Mouse (Mus musculus): ENCODE data around the gene Acot7. TPM values are rescaled to one million over a fixed set of nuclear protein-coding genes. Genes with fewer than 3 reads are reported as not detected.
A peak's percentile ranks its signal among the peaks of the same experiment; 100 is the strongest.

Acot7 gene
- polyA plus RNA-seq, 1 experiment from 2014 or later, result 168 TPM

DNA sequence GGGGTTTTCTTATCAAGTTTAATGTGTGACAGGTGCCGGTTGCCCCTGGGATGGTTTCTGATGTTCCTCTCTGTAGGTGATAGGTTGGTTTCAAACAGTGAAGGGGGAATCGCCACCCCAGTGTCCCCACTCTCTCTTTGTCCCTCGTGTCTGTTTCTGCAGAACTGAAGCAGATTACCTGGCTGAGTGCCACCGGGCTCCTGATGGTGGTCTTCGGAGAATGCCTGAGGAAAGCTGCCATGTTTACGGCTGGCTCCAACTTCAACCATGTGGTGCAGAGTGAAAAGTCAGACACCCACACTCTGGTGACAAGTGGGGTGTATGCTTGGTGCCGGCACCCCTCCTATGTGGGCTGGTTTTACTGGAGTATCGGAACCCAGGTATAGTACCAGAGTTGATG is 122.4 kb downstream of the Acot7 start:
- Histone ChIP-seq H3K4me1 (ENCODE audit: control insufficient read depth, insufficient read depth, low read length) (peaks cover 11% of the 10 kb centered on the region), H3K27me3 (replicated peaks; ENCODE audit: control insufficient read depth, insufficient read depth, low read length) (peaks cover 3% of the 10 kb centered on the region), H3K4me2 (ENCODE audit: low read length) (no peak overlapping the region), H3K27ac (ENCODE audit: low read depth, low read length) (no peak overlapping the region), H3K9ac (ENCODE audit: low read length) (no peak overlapping the region), H3K4me3 (ENCODE audit: low read depth, low read length) (no peak overlapping the region), H3K9me3 (replicated peaks; ENCODE audit: control insufficient read depth, low read length) (no peaks in the 10 kb centered on the region), H3K36me3 (ENCODE audit: control insufficient read depth, insufficient read depth, low read length) (peaks cover 49% of the 10 kb centered on the region)
- ATAC-seq (no peak), DNase-seq (ENCODE audit: low spot score) (no peak)
- WGBS, result 74% methylated on average over 8 of the region's 8 CpGs

DNA sequence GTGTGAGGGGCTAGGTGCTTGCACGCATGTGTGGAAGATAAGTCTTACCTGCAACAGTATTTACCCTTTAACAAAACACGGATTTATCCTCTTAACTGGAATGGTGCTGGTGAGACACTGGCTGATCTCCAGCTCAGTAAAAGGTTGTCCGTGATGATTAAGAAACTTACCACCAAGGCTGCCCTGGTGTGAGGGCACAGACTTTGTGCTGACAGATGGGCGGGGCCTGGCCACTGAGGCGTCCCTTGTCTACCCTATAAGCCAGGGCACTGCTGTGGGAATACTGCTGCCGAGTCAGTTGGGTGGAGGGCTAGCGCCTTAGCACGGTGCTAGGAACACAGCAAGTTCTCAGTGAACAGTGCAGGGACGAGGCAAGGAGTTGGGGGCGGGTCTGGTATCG is 124.1 kb downstream of the Acot7 start:
- H3K4me2 ChIP-seq (ENCODE audit: low read length), result no peak overlapping the region
- DNase-seq (ENCODE audit: low spot score) (no peak), ATAC-seq (no peak)
- no peak overlapping the region for H3K27ac ChIP-seq (ENCODE audit: low read depth, low read length)
- no peaks in the 10 kb centered on the region for H3K27me3 ChIP-seq (replicated peaks; ENCODE audit: control insufficient read depth, insufficient read depth, low read length)
- H3K9ac ChIP-seq (ENCODE audit: low read length), result no peak overlapping the region
- peaks cover 49% of the 10 kb centered on the region for H3K36me3 ChIP-seq (ENCODE audit: control insufficient read depth, insufficient read depth, low read length)
- H3K4me3 ChIP-seq (ENCODE audit: low read depth, low read length), result no peak overlapping the region
- peaks cover 8% of the 10 kb centered on the region for H3K4me1 ChIP-seq (ENCODE audit: control insufficient read depth, insufficient read depth, low read length)
- H3K9me3 ChIP-seq (replicated peaks; ENCODE audit: control insufficient read depth, low read length), result no peaks in the 10 kb centered on the region
- WGBS, result 77% methylated on average over 11 of the region's 11 CpGs

DNA sequence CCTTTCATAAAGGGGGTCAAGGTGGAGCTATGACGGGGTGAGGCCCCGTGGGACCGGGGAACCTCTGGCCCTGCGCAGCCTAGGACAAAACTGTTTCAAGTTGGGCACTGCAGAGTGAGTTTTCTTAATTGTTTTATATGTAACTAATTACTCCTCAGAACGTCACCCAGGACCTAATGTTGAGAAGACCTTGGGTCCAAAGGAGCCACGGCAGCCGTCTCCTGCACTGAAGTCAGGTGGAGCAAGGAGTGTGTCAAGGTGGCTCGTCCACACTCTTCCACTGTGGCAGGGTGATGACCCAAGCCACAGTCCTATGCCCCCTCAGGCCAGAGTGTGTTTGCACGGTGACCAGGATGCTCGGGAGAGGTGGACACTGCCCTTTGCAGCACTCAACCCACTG is 125.2 kb downstream of the Acot7 start:
- Histone ChIP-seq H3K27me3 (replicated peaks; ENCODE audit: control insufficient read depth, insufficient read depth, low read length) (no peaks in the 10 kb centered on the region), H3K36me3 (ENCODE audit: control insufficient read depth, insufficient read depth, low read length) (peaks cover 52% of the 10 kb centered on the region), H3K4me2 (ENCODE audit: low read length) (no peak overlapping the region), H3K4me1 (ENCODE audit: control insufficient read depth, insufficient read depth, low read length) (peaks cover 4% of the 10 kb centered on the region), H3K9me3 (replicated peaks; ENCODE audit: control insufficient read depth, low read length) (no peaks in the 10 kb centered on the region), H3K9ac (ENCODE audit: low read length) (no peak overlapping the region), H3K4me3 (ENCODE audit: low read depth, low read length) (no peak overlapping the region), H3K27ac (ENCODE audit: low read depth, low read length) (no peak overlapping the region)
- ATAC-seq, result no peak
- 95% methylated on average over 10 of the region's 10 CpGs for WGBS
- DNase-seq (ENCODE audit: low spot score), result no peak

DNA sequence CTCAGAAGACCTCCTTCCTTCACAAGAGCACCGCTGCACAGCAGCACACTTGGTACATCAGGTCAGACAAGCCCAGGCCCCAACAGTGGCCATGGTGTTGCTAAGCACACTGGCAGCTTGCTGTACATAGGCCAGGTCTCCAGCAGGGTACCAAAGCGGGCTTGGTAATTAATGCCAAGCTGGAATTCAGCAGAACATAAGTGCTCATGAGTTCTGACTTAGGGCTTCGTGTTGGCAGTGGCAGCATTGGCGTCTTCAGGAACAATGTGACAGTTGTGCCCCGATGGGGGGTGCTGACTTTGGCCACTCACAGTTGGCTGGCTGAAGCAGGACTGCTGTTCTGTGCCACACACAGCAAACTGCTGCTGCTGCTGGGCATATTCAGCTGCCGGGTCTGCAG is 126.8 kb downstream of the Acot7 start:
- ATAC-seq (no peak), DNase-seq (ENCODE audit: low spot score) (no peak)
- H3K36me3 ChIP-seq (ENCODE audit: control insufficient read depth, insufficient read depth, low read length), result peaks cover 58% of the 10 kb centered on the region
- H3K27me3 ChIP-seq (replicated peaks; ENCODE audit: control insufficient read depth, insufficient read depth, low read length), result no peaks in the 10 kb centered on the region
- no peaks in the 10 kb centered on the region for H3K4me1 ChIP-seq (ENCODE audit: control insufficient read depth, insufficient read depth, low read length)
- WGBS, result 89% methylated on average over 6 of the region's 6 CpGs
- H3K4me2 ChIP-seq (ENCODE audit: low read length), result no peak overlapping the region
- no peak overlapping the region for H3K27ac ChIP-seq (ENCODE audit: low read depth, low read length)
- H3K4me3 ChIP-seq (ENCODE audit: low read depth, low read length), result no peak overlapping the region
- H3K9ac ChIP-seq (ENCODE audit: low read length), result no peak overlapping the region
- no peaks in the 10 kb centered on the region for H3K9me3 ChIP-seq (replicated peaks; ENCODE audit: control insufficient read depth, low read length)

DNA sequence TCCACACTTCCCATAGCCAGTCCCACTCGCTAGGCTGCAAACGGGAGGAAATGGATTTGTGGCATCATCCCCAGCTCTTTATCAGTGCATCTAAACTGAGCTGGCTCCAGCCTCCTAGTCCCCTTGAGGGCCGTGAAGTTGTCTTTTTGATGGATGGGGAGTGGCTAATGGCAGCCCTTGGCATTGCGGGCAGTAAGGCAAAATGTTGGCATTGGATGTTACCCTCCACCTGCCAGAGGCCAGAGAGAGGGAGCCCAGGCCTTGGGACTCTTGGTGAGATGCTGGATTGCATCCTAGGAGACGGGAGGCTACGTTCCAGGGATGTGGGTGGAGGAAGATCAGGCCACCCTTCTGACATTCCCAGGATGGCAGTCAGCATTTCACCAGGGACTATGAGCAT is 128.1 kb downstream of the Acot7 start:
- ATAC-seq (no peak), DNase-seq (ENCODE audit: low spot score) (no peak)
- no peak overlapping the region for H3K4me3 ChIP-seq (ENCODE audit: low read depth, low read length)
- H3K9me3 ChIP-seq (replicated peaks; ENCODE audit: control insufficient read depth, low read length), result no peaks in the 10 kb centered on the region
- H3K4me2 ChIP-seq (ENCODE audit: low read length), result no peak overlapping the region
- peaks cover 50% of the 10 kb centered on the region for H3K36me3 ChIP-seq (ENCODE audit: control insufficient read depth, insufficient read depth, low read length)
- no peak overlapping the region for H3K27ac ChIP-seq (ENCODE audit: low read depth, low read length)
- no peaks in the 10 kb centered on the region for H3K4me1 ChIP-seq (ENCODE audit: control insufficient read depth, insufficient read depth, low read length)
- no peak overlapping the region for H3K9ac ChIP-seq (ENCODE audit: low read length)
- WGBS, result 88% methylated on average over 6 of the region's 6 CpGs
- H3K27me3 ChIP-seq (replicated peaks; ENCODE audit: control insufficient read depth, insufficient read depth, low read length), result peaks cover 4% of the 10 kb centered on the region; the same call in 1 of the 2 replicates

DNA sequence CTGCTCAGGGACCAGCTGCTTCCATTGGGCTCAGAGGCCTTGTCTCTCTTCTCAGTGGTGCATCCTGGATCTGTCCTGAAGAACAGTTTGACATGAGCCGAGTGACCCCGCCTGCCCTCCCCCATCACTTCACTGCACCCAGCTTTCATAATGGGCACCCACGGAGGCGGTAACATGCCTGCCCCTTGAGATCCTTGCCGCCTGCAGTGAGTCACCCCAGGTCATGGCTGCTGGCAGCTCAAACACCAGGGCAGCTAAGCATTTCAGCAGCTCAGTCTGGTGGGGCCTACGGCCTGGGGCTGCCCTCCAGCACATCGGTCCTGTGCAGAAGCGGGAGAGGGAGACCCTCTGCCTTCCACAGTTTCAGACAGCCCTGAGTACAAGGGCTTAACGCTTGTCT is 129.6 kb downstream of the Acot7 start:
- DNase-seq (ENCODE audit: low spot score) (no peak), ATAC-seq (no peak)
- no peak overlapping the region for H3K9ac ChIP-seq (ENCODE audit: low read length)
- H3K36me3 ChIP-seq (ENCODE audit: control insufficient read depth, insufficient read depth, low read length), result peaks cover 36% of the 10 kb centered on the region
- peaks cover 19% of the 10 kb centered on the region for H3K27me3 ChIP-seq (replicated peaks; ENCODE audit: control insufficient read depth, insufficient read depth, low read length)
- H3K27ac ChIP-seq (ENCODE audit: low read depth, low read length), result no peak overlapping the region
- no peaks in the 10 kb centered on the region for H3K4me1 ChIP-seq (ENCODE audit: control insufficient read depth, insufficient read depth, low read length)
- WGBS, result 90% methylated on average over 9 of the region's 9 CpGs
- H3K4me3 ChIP-seq (ENCODE audit: low read depth, low read length), result no peak overlapping the region
- H3K9me3 ChIP-seq (replicated peaks; ENCODE audit: control insufficient read depth, low read length), result no peaks in the 10 kb centered on the region
- no peak overlapping the region for H3K4me2 ChIP-seq (ENCODE audit: low read length)

DNA sequence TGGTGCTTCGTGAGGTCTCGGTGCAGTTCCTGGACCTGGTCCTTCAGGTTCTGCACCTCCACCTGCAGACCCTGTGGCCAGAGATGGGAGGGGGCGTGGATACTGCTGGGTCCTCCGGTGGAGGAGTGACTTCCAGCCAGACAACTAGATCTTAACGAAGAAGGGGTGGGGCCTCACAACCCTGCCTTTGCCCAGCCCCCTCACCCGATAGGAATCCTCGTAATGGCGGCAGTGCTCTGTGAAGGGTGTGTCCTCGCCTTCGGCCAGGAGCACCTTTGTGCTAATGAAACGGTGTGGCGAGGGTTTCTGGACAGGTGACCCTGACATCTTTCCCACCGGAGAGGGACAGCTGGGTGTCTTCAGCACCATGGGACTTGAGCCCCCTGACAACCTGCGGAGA is 134.3 kb downstream of the Acot7 start:
- no peak for DNase-seq (ENCODE audit: low spot score)
- 0 out of 2 replicates have a peak overlapping the region, but pooled peaks have one; percentile 24 for H3K4me3 ChIP-seq (ENCODE audit: low read depth, low read length)
- H3K9ac ChIP-seq (ENCODE audit: low read length), result no peak overlapping the region
- H3K27me3 ChIP-seq (replicated peaks; ENCODE audit: control insufficient read depth, insufficient read depth, low read length), result peaks cover 61% of the 10 kb centered on the region
- no peak overlapping the region for H3K27ac ChIP-seq (ENCODE audit: low read depth, low read length)
- peaks cover 11% of the 10 kb centered on the region; the same call in 1 of the 2 replicates for H3K36me3 ChIP-seq (ENCODE audit: control insufficient read depth, insufficient read depth, low read length)
- WGBS, result 2% methylated on average over 14 of the region's 14 CpGs
- no peak for ATAC-seq
- H3K9me3 ChIP-seq (replicated peaks; ENCODE audit: control insufficient read depth, low read length), result no peaks in the 10 kb centered on the region
- H3K4me1 ChIP-seq (ENCODE audit: control insufficient read depth, insufficient read depth, low read length), result peaks cover 7% of the 10 kb centered on the region
- H3K4me2 ChIP-seq (ENCODE audit: low read length), result peak overlapping the region; percentile 12; the same call in 1 of the 2 replicates

DNA sequence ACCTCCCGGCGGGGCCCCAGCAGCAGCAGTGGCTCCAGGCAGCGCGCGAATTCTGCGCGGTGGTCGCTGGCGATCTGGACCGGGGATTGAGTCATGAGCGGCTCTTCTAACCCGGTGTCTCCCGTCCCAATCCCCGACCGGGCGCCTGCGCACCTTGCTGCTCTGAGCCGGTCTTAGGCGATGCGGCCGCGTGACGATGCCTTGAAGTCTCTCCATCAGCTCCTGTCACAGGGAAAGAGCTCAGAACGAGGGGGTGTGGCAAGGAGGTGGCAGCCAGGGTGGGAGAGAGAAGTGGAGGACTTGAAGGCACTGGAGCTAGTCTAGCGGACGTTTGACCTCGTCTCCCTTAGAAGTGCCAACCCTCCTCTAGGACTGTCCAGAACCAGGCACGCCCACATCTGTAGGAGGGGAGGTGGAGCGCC is 135.3 kb downstream of the Acot7 start:
- ATAC-seq, result peak; percentile 32
- 1% methylated on average over 29 of the region's 29 CpGs for WGBS
- DNase-seq (ENCODE audit: low spot score), result no peak
- Histone ChIP-seq H3K9ac (ENCODE audit: low read length) (peak overlapping the region; percentile 29; the same call in 1 of the 2 replicates), H3K4me3 (ENCODE audit: low read depth, low read length) (peak overlapping the region; percentile 24), H3K4me2 (ENCODE audit: low read length) (peak overlapping the region; percentile 49), H3K27me3 (replicated peaks; ENCODE audit: control insufficient read depth, insufficient read depth, low read length) (peaks cover 71% of the 10 kb centered on the region), H3K36me3 (ENCODE audit: control insufficient read depth, insufficient read depth, low read length) (peaks cover 7% of the 10 kb centered on the region; the same call in 1 of the 2 replicates), H3K27ac (ENCODE audit: low read depth, low read length) (no peak overlapping the region), H3K9me3 (replicated peaks; ENCODE audit: control insufficient read depth, low read length) (no peaks in the 10 kb centered on the region), H3K4me1 (ENCODE audit: control insufficient read depth, insufficient read depth, low read length) (peaks cover 7% of the 10 kb centered on the region)

DNA sequence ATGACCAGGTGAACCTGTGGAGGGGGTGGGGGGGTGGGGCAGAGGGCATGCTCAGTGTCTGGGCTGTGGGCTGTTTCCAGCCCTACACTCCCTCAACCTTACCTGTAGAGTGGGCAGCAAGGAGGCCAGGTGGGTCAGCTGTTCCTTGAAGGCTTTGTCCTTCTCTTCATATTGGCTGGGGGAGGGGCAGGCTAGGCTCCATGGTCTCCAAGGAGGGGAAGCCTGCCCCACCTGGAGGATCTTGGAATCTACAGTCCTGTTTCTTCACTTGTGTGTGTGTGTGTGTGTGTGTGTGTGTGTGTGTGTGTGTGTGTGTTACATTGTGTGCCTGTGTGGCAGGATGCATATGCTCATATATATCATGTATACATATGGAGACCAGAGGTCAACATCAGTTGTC is 136.0 kb downstream of the Acot7 start:
- Histone ChIP-seq H3K36me3 (ENCODE audit: control insufficient read depth, insufficient read depth, low read length) (peaks cover 2% of the 10 kb centered on the region; the same call in 1 of the 2 replicates), H3K4me3 (ENCODE audit: low read depth, low read length) (no peak overlapping the region), H3K9me3 (replicated peaks; ENCODE audit: control insufficient read depth, low read length) (no peaks in the 10 kb centered on the region), H3K4me2 (ENCODE audit: low read length) (no peak overlapping the region), H3K27me3 (replicated peaks; ENCODE audit: control insufficient read depth, insufficient read depth, low read length) (peaks cover 78% of the 10 kb centered on the region), H3K9ac (ENCODE audit: low read length) (no peak overlapping the region), H3K4me1 (ENCODE audit: control insufficient read depth, insufficient read depth, low read length) (peaks cover 7% of the 10 kb centered on the region), H3K27ac (ENCODE audit: low read depth, low read length) (no peak overlapping the region)
- DNase-seq (ENCODE audit: low spot score) (peak; percentile 55), ATAC-seq (0 out of 2 replicates have a peak, but pooled peaks have one; percentile 45)
